Mouse (Mus musculus): ENCODE results near the gene Il2ra. TPM values are rescaled to one million over a fixed set of nuclear protein-coding genes. Genes with fewer than 3 reads are reported as not detected.
A peak's percentile ranks its signal among the peaks of the same experiment; 100 is the strongest.
"Not testable (repeated sequence)": the region's sequence is repeated elsewhere in the genome, so short reads cannot be mapped to it uniquely, and the experiment has no call there.

The Il2ra gene
- not detected in 2 replicates for polyA plus RNA-seq (2014; fragmentation: Nextera tagmentation; extraction: Ambion mirVana)

DNA sequence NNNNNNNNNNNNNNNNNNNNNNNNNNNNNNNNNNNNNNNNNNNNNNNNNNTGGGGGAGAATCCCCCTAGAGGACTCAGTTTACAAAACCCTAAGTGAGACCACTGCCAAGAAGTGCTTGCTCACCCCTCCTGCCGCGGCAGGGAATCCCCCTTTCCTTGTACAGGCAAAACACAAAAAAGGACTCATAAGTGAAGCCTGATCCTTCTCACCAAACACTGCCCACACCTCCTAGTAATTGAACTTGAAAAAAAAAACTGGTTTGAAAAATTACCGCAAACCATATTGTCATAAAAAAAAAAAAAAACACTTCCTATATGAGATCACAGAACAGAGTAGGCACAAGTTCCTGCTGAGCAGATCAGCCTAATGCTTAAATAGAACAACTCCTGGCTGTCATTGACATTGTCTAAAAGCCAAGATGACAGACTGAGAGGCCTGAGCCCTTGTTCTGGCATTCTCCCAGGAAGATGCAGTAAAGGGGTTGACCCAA is at the start of gene Il2ra:
Gene Il2ra (plus strand): TSS at position 357 of the 491 bp plus-strand sequence.
- DNase-seq, result no peak
- Histone ChIP-seq H3K27me3 (ENCODE audit: control insufficient read depth, insufficient read depth, low read length) (no peaks in the 10 kb centered on the region), H3K9me3 (ENCODE audit: control insufficient read depth, low read length) (no peaks in the 10 kb centered on the region), H3K36me3 (ENCODE audit: control insufficient read depth, insufficient read depth, low read length) (no peaks in the 10 kb centered on the region), H3K27ac (replicated peaks; ENCODE audit: low read depth, low read length) (no peak within 1 kb of the TSS), H3K4me2 (ENCODE audit: low read length) (no peak within 1 kb of the TSS), H3K4me1 (ENCODE audit: control insufficient read depth, insufficient read depth, low read length) (no peaks in the 10 kb centered on the region), H3K9ac (replicated peaks; ENCODE audit: low read length) (no peak within 1 kb of the TSS), H3K4me3 (replicated peaks; ENCODE audit: low read depth, low read length) (no peak within 1 kb of the TSS)
- no peak for ATAC-seq (ENCODE audit: low FRiP score, low TSS enrichment)
- WGBS, result 88% methylated on average over 3 of the region's 3 CpGs

DNA sequence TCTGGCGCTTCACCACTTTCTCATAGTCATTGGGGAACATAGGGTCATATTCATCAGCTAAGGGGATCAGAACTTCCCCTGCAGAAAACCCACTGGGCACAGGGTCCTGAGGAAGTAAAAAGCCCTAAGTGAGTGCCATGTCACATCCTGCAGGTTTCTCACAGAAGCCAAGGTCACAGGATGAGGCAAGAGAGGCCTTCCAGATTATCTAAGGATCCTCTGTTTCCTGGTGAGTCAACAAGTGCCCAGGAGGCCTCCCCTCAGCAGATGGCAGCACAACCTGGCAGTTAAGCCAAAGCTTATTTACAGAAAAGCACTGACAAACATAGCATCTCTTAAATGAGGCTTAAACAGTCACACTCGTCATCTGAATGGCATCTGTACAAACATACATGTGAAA is 45.9 kb upstream of the Il2ra start:
- H3K4me3 ChIP-seq (replicated peaks; ENCODE audit: low read depth, low read length), result no peak overlapping the region
- H3K4me2 ChIP-seq (ENCODE audit: low read length), result no peak overlapping the region
- peaks cover 79% of the 10 kb centered on the region for H3K36me3 ChIP-seq (ENCODE audit: control insufficient read depth, insufficient read depth, low read length)
- H3K27me3 ChIP-seq (ENCODE audit: control insufficient read depth, insufficient read depth, low read length), result no peaks in the 10 kb centered on the region
- no peak for ATAC-seq (ENCODE audit: low FRiP score, low TSS enrichment)
- no peak overlapping the region for H3K27ac ChIP-seq (replicated peaks; ENCODE audit: low read depth, low read length)
- DNase-seq, result no peak
- H3K4me1 ChIP-seq (ENCODE audit: control insufficient read depth, insufficient read depth, low read length), result peaks cover 2% of the 10 kb centered on the region
- 94% methylated on average over 2 of the region's 2 CpGs for WGBS
- H3K9me3 ChIP-seq (ENCODE audit: control insufficient read depth, low read length), result no peaks in the 10 kb centered on the region
- no peak overlapping the region for H3K9ac ChIP-seq (replicated peaks; ENCODE audit: low read length)

DNA sequence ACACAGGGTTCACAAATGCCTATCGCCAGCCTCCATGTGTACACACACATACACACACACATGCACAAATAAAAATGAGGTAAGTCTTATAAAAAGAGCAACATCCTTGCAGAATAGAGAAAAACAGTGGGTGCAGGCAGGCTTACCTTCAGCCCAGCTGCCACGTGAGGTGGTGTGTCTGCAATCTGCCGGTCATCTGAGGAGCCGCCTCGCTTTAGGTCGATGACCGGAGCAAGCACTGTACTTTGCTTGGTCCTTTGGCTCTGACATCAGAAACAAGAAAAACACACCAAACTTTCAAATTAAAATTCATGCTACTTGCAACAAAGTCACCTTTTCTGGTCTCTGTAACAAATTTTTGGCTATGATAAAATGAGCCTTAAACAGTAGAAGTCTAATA is 44.7 kb upstream of the Il2ra start:
- Histone ChIP-seq H3K4me2 (ENCODE audit: low read length) (no peak overlapping the region), H3K9me3 (ENCODE audit: control insufficient read depth, low read length) (no peaks in the 10 kb centered on the region), H3K4me1 (ENCODE audit: control insufficient read depth, insufficient read depth, low read length) (peaks cover 8% of the 10 kb centered on the region), H3K36me3 (ENCODE audit: control insufficient read depth, insufficient read depth, low read length) (peaks cover 67% of the 10 kb centered on the region), H3K27ac (replicated peaks; ENCODE audit: low read depth, low read length) (no peak overlapping the region), H3K9ac (replicated peaks; ENCODE audit: low read length) (no peak overlapping the region), H3K27me3 (ENCODE audit: control insufficient read depth, insufficient read depth, low read length) (no peaks in the 10 kb centered on the region), H3K4me3 (replicated peaks; ENCODE audit: low read depth, low read length) (no peak overlapping the region)
- no peak for ATAC-seq (ENCODE audit: low FRiP score, low TSS enrichment)
- DNase-seq, result no peak
- 96% methylated on average over 7 of the region's 7 CpGs for WGBS

DNA sequence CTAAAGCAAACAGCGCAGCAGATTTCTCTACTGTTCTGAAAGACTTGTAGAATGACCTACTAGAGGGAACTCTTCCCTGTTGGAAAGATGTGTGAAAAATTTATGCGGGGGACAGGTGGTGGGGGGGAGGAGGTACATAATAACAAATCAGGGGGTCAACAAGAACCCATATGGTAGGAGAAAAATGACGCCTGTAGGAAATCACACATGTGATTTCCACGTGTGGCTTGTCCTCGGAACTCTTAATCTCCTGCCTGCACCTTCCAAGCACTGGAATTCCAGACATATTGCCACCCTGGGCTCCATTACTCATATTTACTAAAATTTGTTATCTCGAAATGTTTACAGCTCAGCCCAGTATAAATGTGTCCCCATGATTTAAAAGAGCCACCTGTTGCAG is 40.8 kb upstream of the Il2ra start:
- H3K4me3 ChIP-seq (replicated peaks; ENCODE audit: low read depth, low read length), result peak overlapping the region; percentile 94
- H3K27me3 ChIP-seq (ENCODE audit: control insufficient read depth, insufficient read depth, low read length), result no peaks in the 10 kb centered on the region
- peak overlapping the region; percentile 87 for H3K4me2 ChIP-seq (ENCODE audit: low read length)
- no peaks in the 10 kb centered on the region for H3K9me3 ChIP-seq (ENCODE audit: control insufficient read depth, low read length)
- H3K4me1 ChIP-seq (ENCODE audit: control insufficient read depth, insufficient read depth, low read length), result peaks cover 8% of the 10 kb centered on the region
- no peak overlapping the region for H3K27ac ChIP-seq (replicated peaks; ENCODE audit: low read depth, low read length)
- peak overlapping the region; percentile 98; the same call in 1 of the 2 replicates for H3K9ac ChIP-seq (replicated peaks; ENCODE audit: low read length)
- H3K36me3 ChIP-seq (ENCODE audit: control insufficient read depth, insufficient read depth, low read length), result peaks cover 37% of the 10 kb centered on the region
- 83% methylated on average over 6 of the region's 6 CpGs for WGBS
- no peak for DNase-seq
- ATAC-seq (ENCODE audit: low FRiP score, low TSS enrichment), result no peak

DNA sequence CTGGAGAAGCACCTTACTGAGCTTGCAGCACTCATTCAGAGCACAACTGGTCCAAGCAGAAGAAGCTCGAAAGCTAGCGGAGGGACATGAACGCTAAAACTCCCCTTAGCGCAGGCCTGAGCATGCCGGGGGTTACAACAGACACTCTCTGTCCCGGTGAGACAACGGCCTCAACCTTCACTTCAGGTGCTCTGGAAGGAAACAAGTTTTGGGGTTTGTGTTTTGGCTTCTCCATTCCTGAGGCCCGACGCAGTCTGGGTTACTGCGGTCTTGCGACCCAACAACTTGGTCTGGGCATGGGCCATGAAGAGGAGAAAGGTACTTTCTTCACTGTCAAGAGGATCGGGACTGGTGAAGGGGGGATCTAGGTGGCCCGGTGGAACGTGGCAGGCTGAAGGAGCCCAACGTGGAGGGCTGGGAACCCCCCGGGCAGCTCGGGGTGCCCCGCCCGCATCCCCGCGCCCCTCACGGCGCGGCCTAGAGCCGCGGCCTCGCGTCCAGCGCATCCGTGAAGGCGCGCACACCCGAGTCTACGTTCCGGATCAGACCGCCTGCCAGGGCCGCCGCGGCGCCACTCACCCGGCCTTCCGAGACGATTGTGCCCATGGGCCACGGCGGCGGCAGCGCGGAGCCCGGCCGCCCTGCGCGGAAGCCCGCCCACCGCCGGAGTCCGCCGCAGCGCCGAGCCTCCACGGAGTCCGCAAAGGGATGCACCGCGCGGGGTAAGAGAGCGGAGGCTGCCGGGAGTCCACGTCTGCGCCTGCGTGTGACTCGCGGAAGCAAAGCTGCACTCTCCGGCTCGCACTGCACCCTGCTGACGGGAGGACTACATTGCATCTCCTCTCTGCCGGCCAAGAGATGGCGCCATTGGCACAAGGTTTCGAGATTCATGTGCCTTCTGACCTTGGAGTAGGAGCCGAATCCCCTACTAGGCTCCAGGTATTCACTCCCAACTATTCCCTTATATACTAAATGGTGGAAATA is 39.8 kb upstream of the Il2ra start:
- Histone ChIP-seq H3K4me1 (ENCODE audit: control insufficient read depth, insufficient read depth, low read length) (peaks cover 8% of the 10 kb centered on the region), H3K27ac (replicated peaks; ENCODE audit: low read depth, low read length) (peak overlapping the region; percentile 72), H3K27me3 (ENCODE audit: control insufficient read depth, insufficient read depth, low read length) (no peaks in the 10 kb centered on the region), H3K36me3 (ENCODE audit: control insufficient read depth, insufficient read depth, low read length) (peaks cover 27% of the 10 kb centered on the region), H3K4me2 (ENCODE audit: low read length) (peak overlapping the region; percentile 87), H3K9me3 (ENCODE audit: control insufficient read depth, low read length) (no peaks in the 10 kb centered on the region), H3K4me3 (replicated peaks; ENCODE audit: low read depth, low read length) (peak overlapping the region; percentile 94), H3K9ac (replicated peaks; ENCODE audit: low read length) (peak overlapping the region; percentile 98)
- WGBS, result under 1% methylated on average over 71 of the region's 78 CpGs
- DNase-seq, result peak; percentile 97
- ATAC-seq (ENCODE audit: low FRiP score, low TSS enrichment), result peak; percentile 99

DNA sequence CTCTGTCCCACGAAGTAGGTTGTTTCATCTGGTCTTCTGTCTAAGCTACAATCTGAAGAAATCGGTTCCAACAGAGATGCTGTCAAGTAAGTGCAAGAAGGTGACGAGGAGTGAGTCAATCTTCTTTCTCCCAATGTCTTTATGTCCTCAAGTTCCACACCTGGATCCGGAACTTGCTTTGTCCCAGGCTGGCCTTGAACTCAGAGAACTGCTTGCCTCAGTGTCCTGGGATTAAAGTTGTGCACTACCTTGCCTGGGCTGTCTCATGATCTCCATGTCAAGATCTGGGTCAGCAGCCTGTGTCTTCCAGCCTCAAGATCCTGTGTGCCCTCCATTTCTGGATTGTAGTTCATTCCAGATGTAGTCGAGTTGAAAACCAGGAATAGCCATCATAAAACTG is 38.6 kb upstream of the Il2ra start, which contains the start of gene Rbm17:
Gene Rbm17 (minus strand): TSS at position 101 of the 400 bp plus-strand sequence.
- WGBS, result 87% methylated on average over 5 of the region's 5 CpGs
- peak within 1 kb of the TSS; percentile 72 for H3K27ac ChIP-seq (replicated peaks; ENCODE audit: low read depth, low read length)
- H3K4me2 ChIP-seq (ENCODE audit: low read length), result peak within 1 kb of the TSS; percentile 87

DNA sequence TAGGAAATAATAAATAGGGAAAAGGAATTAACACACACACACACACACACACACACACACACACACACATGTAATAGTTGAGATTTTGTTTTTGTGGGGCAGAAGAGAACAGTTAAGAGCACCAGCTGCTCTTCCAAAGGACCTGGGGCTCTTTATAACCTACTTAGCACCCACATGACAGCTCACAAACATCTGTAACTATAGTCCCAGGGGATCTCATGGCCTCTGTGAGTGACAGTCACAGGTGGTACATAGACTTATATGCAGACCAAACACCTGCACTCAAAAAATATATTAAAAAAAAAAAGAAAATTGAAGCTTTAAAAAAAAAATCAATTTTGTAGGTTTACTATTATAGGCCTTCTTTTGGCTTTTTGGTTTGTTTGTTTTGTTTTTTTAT is 37.7 kb upstream of the Il2ra start:
- peaks cover 8% of the 10 kb centered on the region for H3K4me1 ChIP-seq (ENCODE audit: control insufficient read depth, insufficient read depth, low read length)
- no peaks in the 10 kb centered on the region for H3K27me3 ChIP-seq (ENCODE audit: control insufficient read depth, insufficient read depth, low read length)
- no peaks in the 10 kb centered on the region for H3K9me3 ChIP-seq (ENCODE audit: control insufficient read depth, low read length)
- no peak for ATAC-seq (ENCODE audit: low FRiP score, low TSS enrichment)
- no peak for DNase-seq
- no peak overlapping the region for H3K27ac ChIP-seq (replicated peaks; ENCODE audit: low read depth, low read length)
- H3K4me3 ChIP-seq (replicated peaks; ENCODE audit: low read depth, low read length), result no peak overlapping the region
- H3K9ac ChIP-seq (replicated peaks; ENCODE audit: low read length), result no peak overlapping the region
- no peak overlapping the region for H3K4me2 ChIP-seq (ENCODE audit: low read length)
- H3K36me3 ChIP-seq (ENCODE audit: control insufficient read depth, insufficient read depth, low read length), result peaks cover 8% of the 10 kb centered on the region

More for the DNA sequence above, 38.6 kb upstream of the Il2ra start, which contains the start of gene Rbm17:
- H3K36me3 ChIP-seq (ENCODE audit: control insufficient read depth, insufficient read depth, low read length), result peaks cover 15% of the 10 kb centered on the region
- no peaks in the 10 kb centered on the region for H3K27me3 ChIP-seq (ENCODE audit: control insufficient read depth, insufficient read depth, low read length)
- H3K9me3 ChIP-seq (ENCODE audit: control insufficient read depth, low read length), result no peaks in the 10 kb centered on the region
- DNase-seq, result no peak
- H3K4me1 ChIP-seq (ENCODE audit: control insufficient read depth, insufficient read depth, low read length), result peaks cover 8% of the 10 kb centered on the region
- H3K4me3 ChIP-seq (replicated peaks; ENCODE audit: low read depth, low read length), result peak within 1 kb of the TSS; percentile 94
- no peak for ATAC-seq (ENCODE audit: low FRiP score, low TSS enrichment)
- peak within 1 kb of the TSS; percentile 98 for H3K9ac ChIP-seq (replicated peaks; ENCODE audit: low read length)

DNA sequence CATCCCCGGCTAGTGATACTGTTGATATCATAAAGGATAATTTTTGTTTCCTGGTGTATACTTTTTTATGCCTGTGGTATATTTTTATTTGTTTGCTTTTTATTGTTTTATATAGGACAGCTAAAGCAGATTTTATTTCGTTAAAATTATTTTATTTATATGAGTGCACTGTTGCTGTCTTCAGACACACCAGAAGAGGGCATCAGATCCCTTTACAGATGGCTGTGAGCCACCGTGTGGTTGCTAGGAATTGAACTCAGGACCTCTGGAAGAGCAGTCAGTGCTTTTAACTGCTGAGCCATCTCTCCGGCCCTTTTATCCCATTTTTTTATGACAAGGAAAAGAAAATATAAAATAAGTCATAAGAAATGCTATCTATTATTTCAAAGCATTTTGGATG is 35.9 kb upstream of the Il2ra start:
- DNase-seq; H3K9ac ChIP-seq (replicated peaks; ENCODE audit: low read length): not testable (repeated sequence)

More for the DNA sequence above, 35.9 kb upstream of the Il2ra start:
- H3K4me2 ChIP-seq (ENCODE audit: low read length); H3K4me3 ChIP-seq (replicated peaks; ENCODE audit: low read depth, low read length); H3K9me3 ChIP-seq (ENCODE audit: control insufficient read depth, low read length); ATAC-seq (ENCODE audit: low FRiP score, low TSS enrichment); H3K36me3 ChIP-seq (ENCODE audit: control insufficient read depth, insufficient read depth, low read length); H3K27me3 ChIP-seq (ENCODE audit: control insufficient read depth, insufficient read depth, low read length); H3K4me1 ChIP-seq (ENCODE audit: control insufficient read depth, insufficient read depth, low read length); H3K27ac ChIP-seq (replicated peaks; ENCODE audit: low read depth, low read length): not testable (repeated sequence)
- 81% methylated on average over 4 of the region's 4 CpGs for WGBS

Measured in midbrain, embryonic 14.5 days (tissue).